Mouse (Mus musculus): ENCODE data around the gene Fkbp1a.

- no peak for TF ChIP-seq CTCF (IDR thresholded peaks at IDR 0.05; ENCODE audit: low read depth)
- TF ChIP-seq EP300 (IDR thresholded peaks at IDR 0.05; ENCODE audit: low read depth): no peak
These were observed 2.4 kb downstream of the Fkbp1a start for GRCm38 (mm10) chr2:151544673-151545072.

Data from liver, postnatal 0 days (tissue).